Mouse (Mus musculus) hematopoietic multipotent progenitor cell, adult 10-12 weeks (in vitro differentiated cells): Measurements from ENCODE around the gene Pipox. TPM values are rescaled to one million over a fixed set of nuclear protein-coding genes. Genes with fewer than 3 reads are reported as not detected.

ENCODE experiments used
- polyA plus RNA-seq: library from polyadenylated mRNA; stranded (reverse); fragments of >175 nt; gene quantifications from 2 replicates; pipeline ENCODE4 v1.2.3, GENCODE M21; 2012; ENCODE audit warnings: low replicate concordance

Pipox gene
- not detected in 2 replicates for polyA plus RNA-seq

GRCm38 (mm10) chr11:77893787-77894718 lies at the start of gene Pipox:
TSS of gene Pipox (minus strand) at chr11:77894096.

GRCm38 (mm10) chr11:77930751-77931540 lies 37.0 kb upstream of the Pipox start, which contains the start of gene Sez6:
TSS of gene Sez6 (plus strand) at chr11:77930800.

Other genes with a start within 250 kb of the Pipox start
- gene Nufip2, start 207.9 kb downstream of the Pipox start, polyA plus RNA-seq, result 40.5 and 56.9 TPM in 2 replicates
- gene Cryba1, start 168.8 kb downstream of the Pipox start, polyA plus RNA-seq, result not detected in 2 replicates
- gene Myo18a, start 130.8 kb downstream of the Pipox start, polyA plus RNA-seq, result 55.5 and 72.9 TPM in 2 replicates
- gene Gm10277, start 106.3 kb downstream of the Pipox start, polyA plus RNA-seq, result not detected in 2 replicates
- gene Sez6, start 36.7 kb upstream of the Pipox start, polyA plus RNA-seq, result not detected in 2 replicates
- 181 and 347 TPM in 2 replicates for gene Phf12, start 88.7 kb upstream of the Pipox start, polyA plus RNA-seq
- 1.5 and 3.2 TPM in 2 replicates for gene Dhrs13, start 138.2 kb upstream of the Pipox start, polyA plus RNA-seq
- gene Flot2, start 143.8 kb upstream of the Pipox start, polyA plus RNA-seq, result 28.2 and 40.1 TPM in 2 replicates
- gene Eral1, start 186.3 kb upstream of the Pipox start, polyA plus RNA-seq, result 4.2 and 6.0 TPM in 2 replicates
- gene Fam222b, start 200.6 kb upstream of the Pipox start, polyA plus RNA-seq, result 34.4 and 71.5 TPM in 2 replicates